ENCODE assay signal across 8 mouse cellular contexts in the genomic region with DNA sequence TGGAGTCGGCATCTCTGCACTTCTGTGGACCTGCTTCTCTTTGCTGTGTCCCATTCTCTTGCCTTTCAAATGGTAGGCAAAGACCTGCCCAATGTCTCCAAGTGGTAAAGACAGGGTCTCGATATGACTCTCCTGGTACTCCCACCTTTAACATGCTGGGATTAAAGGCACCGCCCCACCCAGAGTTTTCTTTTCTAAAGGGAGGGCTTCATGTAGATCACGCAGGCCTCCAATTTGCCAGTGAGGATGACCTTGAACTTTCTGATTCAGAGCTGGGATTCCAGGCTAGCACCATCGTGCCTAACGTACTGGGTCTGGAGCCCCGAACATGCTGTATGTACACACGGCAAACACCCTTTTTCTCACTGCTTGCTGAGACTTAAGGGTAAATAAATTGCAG. TPM values are rescaled to one million over a fixed set of nuclear protein-coding genes. Genes with fewer than 3 reads are reported as not detected.
A peak's percentile ranks its signal among the peaks of the same experiment; 100 is the strongest.
DNase-seq lines count a peak whose midpoint lies in the region; ATAC-seq and TF ChIP-seq lines count a peak whose summit lies in the region.

No protein-coding gene starts in this region.

- peak overlapping the region; percentile 61 for H3K4me3 ChIP-seq in lung, adult 2 months (replicated peaks; ENCODE audit: extremely low read depth, low read depth, low read length)
- H3K4me3 ChIP-seq in bone marrow, adult 2 months (replicated peaks; ENCODE audit: control insufficient read depth, low read depth, low read length) = peak overlapping the region; percentile 67
- peak overlapping the region; percentile 49 for H3K4me3 ChIP-seq in hindbrain, postnatal 0 days (ENCODE audit: low read length)
- peak overlapping the region; percentile 44 for H3K4me3 ChIP-seq in neural tube, embryonic 14.5 days (ENCODE audit: low read depth, low read length)

- no peaks in the 10 kb centered on the region for H3K36me3 ChIP-seq in hindbrain, postnatal 0 days (ENCODE audit: insufficient read depth, low read length)
- H3K36me3 ChIP-seq in neural tube, embryonic 14.5 days (ENCODE audit: control insufficient read depth, insufficient read depth, low read length) = 0 out of 2 replicates have a peak, but pooled peaks cover 1% of the 10 kb centered on the region

- no peak for TF ChIP-seq POLR2A in lung, adult 2 months (IDR thresholded peaks at IDR 0.05; ENCODE audit: borderline replicate concordance, extremely low read depth, low read depth, low read length)
- TF ChIP-seq POLR2A in bone marrow, adult 2 months (IDR thresholded peaks at IDR 0.05; ENCODE audit: borderline replicate concordance, control insufficient read depth, low read depth, low read length) = no peak

- no peak for TF ChIP-seq CTCF in lung, adult 2 months (IDR thresholded peaks at IDR 0.05; ENCODE audit: insufficient read depth, low read length)
- no peak for TF ChIP-seq CTCF in bone marrow, adult 2 months (IDR thresholded peaks at IDR 0.05; ENCODE audit: control insufficient read depth, insufficient read depth, low read length)
- TF ChIP-seq CTCF in hindbrain, postnatal 0 days (IDR thresholded peaks at IDR 0.05; ENCODE audit: low read depth) = no peak

- no peaks in the 10 kb centered on the region for H3K27me3 ChIP-seq in hindbrain, postnatal 0 days (ENCODE audit: insufficient read depth, low read length)
- no peaks in the 10 kb centered on the region for H3K27me3 ChIP-seq in neural tube, embryonic 14.5 days (ENCODE audit: control insufficient read depth, insufficient read depth, low read length)

- peak overlapping the region; percentile 53 for H3K27ac ChIP-seq in bone marrow, adult 2 months (ENCODE audit: control insufficient read depth, insufficient read depth, low read depth, low read length, poor library complexity)
- H3K27ac ChIP-seq in hindbrain, postnatal 0 days = peak overlapping the region; percentile 76; the same call in 1 of the 2 replicates
- no peak overlapping the region for H3K27ac ChIP-seq in neural tube, embryonic 14.5 days (ENCODE audit: low read depth, low read length)

- H3K9ac ChIP-seq in hindbrain, postnatal 0 days (replicated peaks; ENCODE audit: low read length) = peak overlapping the region; percentile 47
- no peak overlapping the region for H3K9ac ChIP-seq in neural tube, embryonic 14.5 days (replicated peaks; ENCODE audit: low read depth, low read length)

- peaks cover 6% of the 10 kb centered on the region for H3K4me1 ChIP-seq in lung, adult 2 months (ENCODE audit: control insufficient read depth, insufficient read depth, low read length)
- peaks cover 3% of the 10 kb centered on the region; the same call in 1 of the 2 replicates for H3K4me1 ChIP-seq in bone marrow, adult 2 months (ENCODE audit: control insufficient read depth, insufficient read depth, low read length)
- peaks cover 3% of the 10 kb centered on the region; the same call in 1 of the 2 replicates for H3K4me1 ChIP-seq in hindbrain, postnatal 0 days (ENCODE audit: insufficient read depth, low read length)
- H3K4me1 ChIP-seq in neural tube, embryonic 14.5 days (ENCODE audit: control insufficient read depth, insufficient read depth, low read length) = peaks cover 16% of the 10 kb centered on the region; the same call in 1 of the 2 replicates

- no peak for DNase-seq in lung, adult 2 months
- DNase-seq in lung, postnatal 36 days = no peak
- no peak for DNase-seq in hindbrain, postnatal 0 days (ENCODE audit: low spot score)
- DNase-seq in cerebellum, adult 8-10 months = no peak
- no peak for DNase-seq in left cerebral cortex, postnatal 36 days (ENCODE audit: low spot score in 2 of 2)
- DNase-seq in cerebellum, postnatal 4 days (ENCODE audit: low spot score in 2 of 2) = no peak

- 19% methylated on average over 8 of the region's 8 CpGs for WGBS in lung, adult 2 months
- 9% methylated on average over 8 of the region's 8 CpGs for whole genome bisulfite sequencing in bone marrow, adult 2 months
- 6% methylated on average over 8 of the region's 8 CpGs for WGBS in hindbrain, postnatal 0 days
- whole genome bisulfite sequencing in neural tube, embryonic 14.5 days = 6% methylated on average over 8 of the region's 8 CpGs

- H3K9me3 ChIP-seq in hindbrain, postnatal 0 days (ENCODE audit: low read length) = no peaks in the 10 kb centered on the region
- H3K9me3 ChIP-seq in neural tube, embryonic 14.5 days (ENCODE audit: control insufficient read depth, low read length) = no peaks in the 10 kb centered on the region

- H3K4me2 ChIP-seq in hindbrain, postnatal 0 days (ENCODE audit: low read depth, low read length) = peak overlapping the region; percentile 85
- H3K4me2 ChIP-seq in neural tube, embryonic 14.5 days (ENCODE audit: low read depth, low read length) = peak overlapping the region; percentile 91

- no peak for ATAC-seq in hindbrain, postnatal 0 days
- no peak for ATAC-seq in neural tube, embryonic 14.5 days (ENCODE audit: low read depth)

- intact Hi-C loops in left cerebral cortex, postnatal 36 days (cut with DNase I) = no loop called here

RNA-seq across cellular contexts. Expression of a gene that starts 6.1 kb away (rescaled TPM):
- polyA plus RNA-seq in lung, adult 2 months (2012; rRNA removed) = 35.5 and 39.7 TPM in 2 replicates
- 140 and 230 TPM in 2 replicates for polyA plus RNA-seq in bone marrow, adult 2 months (2011; ENCODE audit: insufficient read depth, insufficient read length, low replicate concordance, missing spikeins)
- total RNA-seq in hindbrain, postnatal 0 days (2014; rRNA removed) = 149 and 188 TPM in 2 replicates
- polyA plus RNA-seq in hindbrain, postnatal 0 days (2015; fragmentation: Nextera tagmentation; extraction: Ambion mirVana) = 332 and 334 TPM in 2 replicates
- polyA plus RNA-seq in neural tube, embryonic 14.5 days (2014; fragmentation: Nextera tagmentation; extraction: Ambion mirVana) = 315 and 363 TPM in 2 replicates
- 100 to 1,000 TPM; 180 to 185 TPM for total RNA-seq in left cerebral cortex, postnatal 36 days (2021)

RNA-seq across cellular contexts. Expression of a gene that starts 14.2 kb away (rescaled TPM):
- polyA plus RNA-seq in lung, adult 2 months (2012; rRNA removed) = 29.0 and 31.3 TPM in 2 replicates
- polyA plus RNA-seq in bone marrow, adult 2 months (2011; ENCODE audit: insufficient read depth, insufficient read length, low replicate concordance, missing spikeins) = 5.0 and 8.1 TPM in 2 replicates
- 1.2 and 4.5 TPM in 2 replicates for total RNA-seq in hindbrain, postnatal 0 days (2014; rRNA removed)
- polyA plus RNA-seq in hindbrain, postnatal 0 days (2015; fragmentation: Nextera tagmentation; extraction: Ambion mirVana) = 0.99 and 1.0 TPM in 2 replicates
- 0.70 and 1.5 TPM in 2 replicates for polyA plus RNA-seq in neural tube, embryonic 14.5 days (2014; fragmentation: Nextera tagmentation; extraction: Ambion mirVana)
- 1 to 10 TPM; 1.1 to 2.9 TPM for total RNA-seq in left cerebral cortex, postnatal 36 days (2021)

RNA-seq across cellular contexts. Expression of a gene that starts 14.6 kb away (rescaled TPM):
- polyA plus RNA-seq in lung, adult 2 months (2012; rRNA removed) = 27.1 and 31.3 TPM in 2 replicates
- polyA plus RNA-seq in bone marrow, adult 2 months (2011; ENCODE audit: insufficient read depth, insufficient read length, low replicate concordance, missing spikeins) = 3.6 and 5.7 TPM in 2 replicates
- total RNA-seq in hindbrain, postnatal 0 days (2014; rRNA removed) = 87.4 and 87.7 TPM in 2 replicates
- polyA plus RNA-seq in hindbrain, postnatal 0 days (2015; fragmentation: Nextera tagmentation; extraction: Ambion mirVana) = 64.5 and 66.5 TPM in 2 replicates
- polyA plus RNA-seq in neural tube, embryonic 14.5 days (2014; fragmentation: Nextera tagmentation; extraction: Ambion mirVana) = 57.4 and 74.1 TPM in 2 replicates
- 10 to 100 TPM; 38.6 to 40.8 TPM for total RNA-seq in left cerebral cortex, postnatal 36 days (2021)

RNA-seq across cellular contexts. Expression of a gene that starts 30.2 kb away (rescaled TPM):
- polyA plus RNA-seq in lung, adult 2 months (2012; rRNA removed) = 63.0 and 65.3 TPM in 2 replicates
- 7.0 and 17.4 TPM in 2 replicates for polyA plus RNA-seq in bone marrow, adult 2 months (2011; ENCODE audit: insufficient read depth, insufficient read length, low replicate concordance, missing spikeins)
- 25.4 and 35.0 TPM in 2 replicates for total RNA-seq in hindbrain, postnatal 0 days (2014; rRNA removed)
- 30.2 and 32.2 TPM in 2 replicates for polyA plus RNA-seq in hindbrain, postnatal 0 days (2015; fragmentation: Nextera tagmentation; extraction: Ambion mirVana)
- 24.6 and 28.8 TPM in 2 replicates for polyA plus RNA-seq in neural tube, embryonic 14.5 days (2014; fragmentation: Nextera tagmentation; extraction: Ambion mirVana)
- 1 to 10 TPM; 7.2 to 8.6 TPM for total RNA-seq in left cerebral cortex, postnatal 36 days (2021)
